8 mouse cellular contexts compared by ENCODE assay signal in the genomic region with DNA sequence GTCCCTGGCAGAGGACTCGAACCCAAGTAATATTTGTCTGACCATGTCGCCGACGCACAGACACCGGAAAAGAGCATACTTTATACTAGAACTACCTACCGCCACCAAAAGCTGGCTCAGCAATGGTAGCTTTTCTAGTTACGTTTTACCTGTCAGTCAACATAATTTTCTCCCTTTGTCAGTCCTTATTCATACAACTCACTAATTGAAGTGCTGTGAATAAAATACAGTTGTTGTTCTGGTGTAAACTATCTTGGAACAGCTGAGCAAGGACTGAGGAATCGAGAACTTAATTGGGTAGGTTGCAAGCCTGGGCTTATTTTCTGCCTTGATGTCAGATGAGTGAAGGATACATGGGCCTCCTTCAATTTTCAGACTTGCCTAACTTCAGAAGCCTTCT. TPM values are rescaled to one million over a fixed set of nuclear protein-coding genes. Genes with fewer than 3 reads are reported as not detected.
DNase-seq lines count a peak whose midpoint lies in the region; ATAC-seq and TF ChIP-seq lines count a peak whose summit lies in the region.

No protein-coding gene starts in this region.

- H3K27ac ChIP-seq in gastrocnemius, adult 2 months: peak overlapping the region; percentile 96
- H3K27ac ChIP-seq in forebrain, embryonic 11.5 days (ENCODE audit: low read depth, low read length): peak overlapping the region; percentile 85
- H3K27ac ChIP-seq in liver, embryonic 13.5 days: peak overlapping the region; percentile 97

- ATAC-seq in forebrain, embryonic 11.5 days (replicated peaks; ENCODE audit: low FRiP score): no peak
- ATAC-seq in liver, embryonic 13.5 days (ENCODE audit: low read depth): no peak

- no peaks in the 10 kb centered on the region for H3K9me3 ChIP-seq in forebrain, embryonic 11.5 days (ENCODE audit: control insufficient read depth, low read length)
- no peaks in the 10 kb centered on the region for H3K9me3 ChIP-seq in liver, embryonic 13.5 days (replicated peaks)

- 6% methylated on average over 8 of the region's 8 CpGs for WGBS in forebrain, embryonic 11.5 days
- 16% methylated on average over 8 of the region's 8 CpGs for WGBS in liver, embryonic 13.5 days (ENCODE audit: insufficient replicate concordance)

- H3K4me2 ChIP-seq in forebrain, embryonic 11.5 days (ENCODE audit: low read depth, low read length, severe bottlenecking): peak overlapping the region; percentile 75
- peak overlapping the region; percentile 76 for H3K4me2 ChIP-seq in liver, embryonic 13.5 days

- intact Hi-C loops in gastrocnemius, adult 2 months (cut with DNase I): loop anchor here (2.0 to 5.0 kb wide), 2 partner anchors 56 to 148 kb away; no protein-coding TSS in a partner anchor
- intact Hi-C loops in gastrocnemius, postnatal 36 days (cut with DNase I): loop anchor here (5.0 kb wide), 1 partner anchor 41 kb away; no protein-coding TSS in a partner anchor

- no peaks in the 10 kb centered on the region for H3K36me3 ChIP-seq in forebrain, embryonic 11.5 days (ENCODE audit: control insufficient read depth, insufficient read depth, low read length)
- H3K36me3 ChIP-seq in liver, embryonic 13.5 days: no peaks in the 10 kb centered on the region

- H3K27me3 ChIP-seq in forebrain, embryonic 11.5 days (ENCODE audit: control insufficient read depth, insufficient read depth, low read length): no peaks in the 10 kb centered on the region
- H3K27me3 ChIP-seq in liver, embryonic 13.5 days: no peaks in the 10 kb centered on the region

- H3K4me1 ChIP-seq in forebrain, embryonic 11.5 days (replicated peaks; ENCODE audit: control insufficient read depth, insufficient read depth, low read length): 0 out of 2 replicates have a peak, but pooled peaks cover 5% of the 10 kb centered on the region
- H3K4me1 ChIP-seq in liver, embryonic 13.5 days (replicated peaks): peaks cover 37% of the 10 kb centered on the region

- H3K4me3 ChIP-seq in gastrocnemius, adult 2 months: peak overlapping the region; percentile 77
- peak overlapping the region; percentile 92 for H3K4me3 ChIP-seq in forebrain, embryonic 11.5 days (ENCODE audit: low read depth, low read length)
- H3K4me3 ChIP-seq in liver, embryonic 13.5 days (replicated peaks): peak overlapping the region; percentile 99

- DNase-seq in gastrocnemius, adult 2 months: no peak
- DNase-seq in gastrocnemius, postnatal 36 days: no peak
- peak; percentile 15 to 23 for DNase-seq in B cell, adult 2 months
- no peak for DNase-seq in forebrain, embryonic 11.5 days (ENCODE audit: low spot score)
- DNase-seq in liver, embryonic 13.5 days: no peak
- no peak for DNase-seq in adipocyte (ENCODE audit: low spot score)
- no peak for DNase-seq in ovary, postnatal 36 days (ENCODE audit: low spot score)
- no peak for DNase-seq in cerebellum, adult 18-20 months

- peak overlapping the region; percentile 84 for H3K9ac ChIP-seq in forebrain, embryonic 11.5 days (ENCODE audit: low read length)
- peak overlapping the region; percentile 98 for H3K9ac ChIP-seq in liver, embryonic 13.5 days

- no peak for TF ChIP-seq CTCF in gastrocnemius, adult 2 months (IDR thresholded peaks at IDR 0.05)

RNA-seq across cellular contexts. Expression of gene Rb1, which starts 0.9 kb away (rescaled TPM):
- 10 to 100 TPM; 14.4 to 20.1 TPM for total RNA-seq in gastrocnemius, adult 2 months (2021)
- total RNA-seq in gastrocnemius, postnatal 36 days (2021): 10 to 100 TPM; 14.2 to 18.0 TPM
- 37.3 and 37.4 TPM in 2 replicates for polyA plus RNA-seq in forebrain, embryonic 11.5 days (2014; fragmentation: Nextera tagmentation; extraction: Ambion mirVana)
- polyA plus RNA-seq in liver, embryonic 13.5 days (2015; fragmentation: Nextera tagmentation; extraction: Ambion mirVana): 16.6 and 18.5 TPM in 2 replicates

RNA-seq across cellular contexts. Expression of gene Itm2b, which starts 58.6 kb away (rescaled TPM):
- 100 to 1,000 TPM; 255 to 336 TPM for total RNA-seq in gastrocnemius, adult 2 months (2021)
- 100 to 1,000 TPM; 262 to 264 TPM for total RNA-seq in gastrocnemius, postnatal 36 days (2021)
- polyA plus RNA-seq in forebrain, embryonic 11.5 days (2014; fragmentation: Nextera tagmentation; extraction: Ambion mirVana): 270 and 292 TPM in 2 replicates
- 405 and 461 TPM in 2 replicates for polyA plus RNA-seq in liver, embryonic 13.5 days (2015; fragmentation: Nextera tagmentation; extraction: Ambion mirVana)

Comparison
In these comparisons a context has a peak if more than half of its experiments do, and no peak if none do; other contexts are left out.
1. DNase-seq: peak in B cell, adult 2 months (2 of 2); none in gastrocnemius, adult 2 months (single experiment), gastrocnemius, postnatal 36 days (0 of 2), forebrain, embryonic 11.5 days (single experiment), liver, embryonic 13.5 days (single experiment), adipocyte (single experiment), ovary, postnatal 36 days (single experiment) and cerebellum, adult 18-20 months (0 of 2).
2. Peak in every context shown above with its lines, with median percentiles within 50 percentile points of each other: H3K27ac ChIP-seq and H3K4me3 ChIP-seq.